Mouse (Mus musculus): Measurements from ENCODE around the gene Pou2f2.

- TF ChIP-seq POLR2A (IDR thresholded peaks at IDR 0.05; ENCODE audit: extremely low read depth, insufficient read depth, low read length) (no peak), CTCF (IDR thresholded peaks at IDR 0.05; ENCODE audit: low read depth, low read length) (no peak)
Observed at GRCm38 (mm10) chr7:25141761-25142160, 37.8 kb downstream of the Pou2f2 start.

Data from liver, adult 2 months (tissue).